Mouse (Mus musculus) layer of hippocampus, adult 9-11 months (tissue): Measurements from ENCODE around the gene Rab1b.

Experiments used
- DNase-seq: peaks from one replicate; pipeline ENCODE4 v3.0.0; 2022

The Rab1b gene

DNA sequence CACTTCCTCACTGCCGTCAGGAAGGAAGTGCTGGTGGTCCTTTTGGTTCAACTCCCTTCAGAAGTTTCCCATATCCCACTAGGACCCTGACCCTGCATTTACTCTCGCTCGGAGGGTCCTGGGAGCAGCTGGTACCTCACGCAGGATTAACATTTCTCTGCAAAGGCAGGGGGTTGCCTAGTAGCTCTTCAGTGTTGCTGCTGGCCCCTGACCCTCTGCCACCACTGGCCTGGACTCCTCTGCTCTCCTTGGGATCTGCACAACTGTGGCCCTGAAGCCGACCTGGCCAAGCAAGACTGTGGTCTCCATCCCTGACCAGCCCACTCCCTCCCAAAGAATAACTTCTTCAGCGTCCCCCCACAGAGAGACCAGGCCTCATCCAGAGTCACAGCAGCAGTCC lies 57.5 kb downstream of the Rab1b start:
- no peak for DNase-seq
